Mouse (Mus musculus) liver, adult 2 months (tissue): Measurements from ENCODE around the gene Sema5a.

Experiments
- CTCF ChIP-seq: fragments of 200-500 bp; IDR thresholded peaks from 2 replicates; pipeline ENCODE4 v1.5.1; 2011; ENCODE audit warnings: low read depth, low read length, control low read depth
- POLR2A ChIP-seq: fragments of 200-500 bp; IDR thresholded peaks from 2 replicates; pipeline ENCODE4 v1.6.1; 2011; ENCODE audit warnings: low read length, control low read depth; ENCODE audit not compliant: insufficient read depth; ENCODE audit errors: extremely low read depth

GRCm38 (mm10) chr15:32275020-32275419 lies 30.4 kb downstream of the Sema5a start:
- TF ChIP-seq CTCF = no peak
- TF ChIP-seq POLR2A = no peak
